Mouse (Mus musculus): ENCODE data around the gene Smarcd1.

DNA sequence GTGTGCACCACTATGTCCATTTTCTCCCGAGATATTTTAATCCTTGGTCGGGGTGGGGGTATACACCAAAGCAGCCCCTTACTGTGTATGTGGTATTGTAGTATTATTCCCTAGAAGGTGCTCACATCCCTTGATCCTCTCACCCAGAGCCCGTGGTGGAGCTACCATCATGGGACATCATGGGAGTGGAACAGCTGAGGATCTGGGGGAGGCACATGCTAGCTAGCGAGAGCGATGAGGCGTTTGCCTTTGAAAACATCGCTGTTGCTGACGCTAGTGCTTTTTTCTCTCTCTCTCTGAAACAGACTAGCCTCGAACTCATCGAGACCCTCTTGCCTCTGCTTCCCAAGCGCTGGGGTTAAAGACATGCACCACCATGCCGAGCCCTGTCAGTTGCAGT, 14.9 kb downstream of the Smarcd1 start:
- TF ChIP-seq EP300 (optimal IDR thresholded peaks at IDR 0.05) (no peak), CTCF (IDR thresholded peaks at IDR 0.05; ENCODE audit: low read depth) (no peak)
